10 mouse cellular contexts compared by ENCODE assay signal in genomic region chr13:45008150-45008549, GRCm38 (mm10). TPM values are rescaled to one million over a fixed set of nuclear protein-coding genes. Genes with fewer than 3 reads are reported as not detected.
DNase-seq lines count a peak whose midpoint lies in the region; ATAC-seq and TF ChIP-seq lines count a peak whose summit lies in the region.
"Had no signal": no experiment of that assay in that cellular context is flagged by ENCODE, and none has a peak within 500 bp of the region (broad histone marks: within the 10 kb centered on the region; RNA-seq: fewer than 3 reads in every experiment).

No protein-coding gene starts in this region.

- no peak for ATAC-seq in lung, postnatal 0 days

- H3K4me3 ChIP-seq in heart, adult 2 months = no peak overlapping the region
- no peak overlapping the region for H3K4me3 ChIP-seq in lung, postnatal 0 days (ENCODE audit: low read depth, low read length)
- no peak overlapping the region for H3K4me3 ChIP-seq in thymus, adult 2 months (ENCODE audit: control insufficient read depth, insufficient read depth, low read length)
- H3K4me3 ChIP-seq: embryonic facial prominence, embryonic 13.5 days; limb, embryonic 15.5 days had no signal

- H3K4me2 ChIP-seq in lung, postnatal 0 days (replicated peaks; ENCODE audit: low read depth, low read length) = no peak overlapping the region
- H3K4me2 ChIP-seq: embryonic facial prominence, embryonic 13.5 days; limb, embryonic 15.5 days had no signal

- TF ChIP-seq EP300 in heart, adult 2 months (IDR thresholded peaks at IDR 0.05; ENCODE audit: insufficient read depth, low read depth, low read length) = no peak
- TF ChIP-seq EP300 in lung, postnatal 0 days (IDR thresholded peaks at IDR 0.05) = no peak

- 90% methylated on average over 7 of the region's 7 CpGs for WGBS in heart, adult 2 months
- WGBS in lung, postnatal 0 days = 80% methylated on average over 7 of the region's 7 CpGs
- WGBS in thymus, adult 2 months = 95% methylated on average over 7 of the region's 7 CpGs

- TF ChIP-seq POLR2A in heart, adult 2 months (IDR thresholded peaks at IDR 0.05; ENCODE audit: insufficient read depth, low read depth, low read length) = no peak
- no peak for TF ChIP-seq POLR2A in brain, embryonic 14.5 days (IDR thresholded peaks at IDR 0.05; ENCODE audit: borderline replicate concordance, extremely low read depth, insufficient read depth, insufficient read length, poor library complexity, severe bottlenecking)
- TF ChIP-seq POLR2A in thymus, adult 2 months (IDR thresholded peaks at IDR 0.05; ENCODE audit: control insufficient read depth, extremely low read depth, insufficient read depth, low read length, poor library complexity) = no peak

- no peaks in the 10 kb centered on the region for H3K27me3 ChIP-seq in heart, adult 2 months (ENCODE audit: control insufficient read depth, insufficient read depth, low read length)
- no peaks in the 10 kb centered on the region for H3K27me3 ChIP-seq in lung, postnatal 0 days (replicated peaks; ENCODE audit: insufficient read depth, low read length)
- H3K27me3 ChIP-seq in thymus, adult 2 months (ENCODE audit: control insufficient read depth, insufficient read depth, low read length) = no peaks in the 10 kb centered on the region
- H3K27me3 ChIP-seq: embryonic facial prominence, embryonic 13.5 days; limb, embryonic 15.5 days had no signal

- DNase-seq in heart, adult 2 months = no peak
- DNase-seq in heart, adult 8-10 months (ENCODE audit: low spot score) = no peak
- DNase-seq in CD4-positive helper T cell, adult 2 months (ENCODE audit: low read depth, low spot score) = peak; percentile 58
- peak; percentile 37 for DNase-seq in brain, embryonic 14.5 days (ENCODE audit: low read depth)
- DNase-seq in lung, postnatal 0 days (ENCODE audit: low spot score) = peak; percentile 43
- DNase-seq in thymus, adult 2 months = peak; percentile 62
- no peak for DNase-seq in gastrocnemius, postnatal 10 days
- no peak for DNase-seq in urinary bladder, postnatal 36 days (ENCODE audit: low spot score in 2 of 2)

- TF ChIP-seq CTCF in heart, adult 2 months (IDR thresholded peaks at IDR 0.05) = peak; percentile 64
- peak; percentile 49; the same call in 1 of the 2 replicates for TF ChIP-seq CTCF in brain, embryonic 14.5 days (IDR thresholded peaks at IDR 0.05; ENCODE audit: borderline replicate concordance, extremely low read depth, insufficient read depth, insufficient read length)
- TF ChIP-seq CTCF in lung, postnatal 0 days (IDR thresholded peaks at IDR 0.05) = peak; percentile 78
- no peak for TF ChIP-seq CTCF in thymus, adult 2 months (IDR thresholded peaks at IDR 0.05; ENCODE audit: borderline replicate concordance, control insufficient read depth, extremely low read depth, insufficient read depth, low read length, poor library complexity)

- H3K36me3 ChIP-seq in heart, adult 2 months (ENCODE audit: control insufficient read depth, insufficient read depth, low read length) = no peaks in the 10 kb centered on the region
- no peaks in the 10 kb centered on the region for H3K36me3 ChIP-seq in lung, postnatal 0 days (ENCODE audit: insufficient read depth, low read length)
- H3K36me3 ChIP-seq in thymus, adult 2 months (ENCODE audit: control insufficient read depth, insufficient read depth, low read length) = no peaks in the 10 kb centered on the region
- H3K36me3 ChIP-seq: embryonic facial prominence, embryonic 13.5 days; limb, embryonic 15.5 days had no signal

- H3K9me3 ChIP-seq in lung, postnatal 0 days (ENCODE audit: low read length) = no peaks in the 10 kb centered on the region
- H3K9me3 ChIP-seq: embryonic facial prominence, embryonic 13.5 days; limb, embryonic 15.5 days had no signal

- no peaks in the 10 kb centered on the region for H3K4me1 ChIP-seq in heart, adult 2 months (ENCODE audit: control insufficient read depth, insufficient read depth, low read length)
- no peaks in the 10 kb centered on the region for H3K4me1 ChIP-seq in lung, postnatal 0 days (ENCODE audit: insufficient read depth, low read depth, low read length)
- H3K4me1 ChIP-seq in thymus, adult 2 months (replicated peaks; ENCODE audit: control insufficient read depth, insufficient read depth, low read length) = no peaks in the 10 kb centered on the region

- intact Hi-C loops in heart, adult 2 months (cut with DNase I) = no loop called here

- no peaks in the 10 kb centered on the region for H3K79me2 ChIP-seq in heart, adult 2 months (replicated peaks; ENCODE audit: control insufficient read depth, insufficient read depth, low read length)

- no peak overlapping the region for H3K9ac ChIP-seq in heart, adult 2 months (ENCODE audit: low read depth, low read length)
- H3K9ac ChIP-seq in lung, postnatal 0 days (replicated peaks; ENCODE audit: low read depth) = no peak overlapping the region
- H3K9ac ChIP-seq: embryonic facial prominence, embryonic 13.5 days; limb, embryonic 15.5 days had no signal

- no peak overlapping the region for H3K27ac ChIP-seq in heart, adult 2 months
- H3K27ac ChIP-seq in lung, postnatal 0 days (ENCODE audit: low read length) = no peak overlapping the region
- no peak overlapping the region for H3K27ac ChIP-seq in thymus, adult 2 months (ENCODE audit: control insufficient read depth, insufficient read depth, low read length)
- H3K27ac ChIP-seq: embryonic facial prominence, embryonic 13.5 days; limb, embryonic 15.5 days had no signal

RNA-seq across cellular contexts. Expression of gene Dtnbp1, which starts 6.2 kb away (rescaled TPM):
- 100 to 1,000 TPM; 107 to 139 TPM for total RNA-seq in heart, adult 2 months (2021)
- 122 and 163 TPM in 2 replicates for polyA plus RNA-seq in heart, adult 2 months (2012; rRNA removed)
- total RNA-seq in heart, adult 8-10 months (2022) = 100 to 1,000 TPM; 126 to 144 (median 133) TPM
- 120 and 138 TPM in 2 replicates for polyA plus RNA-seq in brain, embryonic 14.5 days (2012; rRNA removed)
- 60.0 and 67.2 TPM in 2 replicates for polyA plus RNA-seq in lung, postnatal 0 days (2015; fragmentation: Nextera tagmentation; extraction: Ambion mirVana)
- 60.6 and 70.6 TPM in 2 replicates for polyA plus RNA-seq in thymus, adult 2 months (2012; rRNA removed)
- 10 to 100 TPM; 28.2 to 30.1 TPM for total RNA-seq in gastrocnemius, postnatal 10 days (2021)

Comparison
In these comparisons a context has a peak if more than half of its experiments do, and no peak if none do; other contexts are left out.
1. DNase-seq: peak in CD4-positive helper T cell, adult 2 months (single experiment), brain, embryonic 14.5 days (single experiment), lung, postnatal 0 days (single experiment) and thymus, adult 2 months (single experiment); none in heart, adult 2 months (0 of 2), heart, adult 8-10 months (single experiment), gastrocnemius, postnatal 10 days (single experiment) and urinary bladder, postnatal 36 days (0 of 2).